Mouse (Mus musculus): ENCODE measurements around the gene Wdr95.
A peak's percentile ranks its signal among the peaks of the same experiment; 100 is the strongest.

Wdr95 gene

DNA sequence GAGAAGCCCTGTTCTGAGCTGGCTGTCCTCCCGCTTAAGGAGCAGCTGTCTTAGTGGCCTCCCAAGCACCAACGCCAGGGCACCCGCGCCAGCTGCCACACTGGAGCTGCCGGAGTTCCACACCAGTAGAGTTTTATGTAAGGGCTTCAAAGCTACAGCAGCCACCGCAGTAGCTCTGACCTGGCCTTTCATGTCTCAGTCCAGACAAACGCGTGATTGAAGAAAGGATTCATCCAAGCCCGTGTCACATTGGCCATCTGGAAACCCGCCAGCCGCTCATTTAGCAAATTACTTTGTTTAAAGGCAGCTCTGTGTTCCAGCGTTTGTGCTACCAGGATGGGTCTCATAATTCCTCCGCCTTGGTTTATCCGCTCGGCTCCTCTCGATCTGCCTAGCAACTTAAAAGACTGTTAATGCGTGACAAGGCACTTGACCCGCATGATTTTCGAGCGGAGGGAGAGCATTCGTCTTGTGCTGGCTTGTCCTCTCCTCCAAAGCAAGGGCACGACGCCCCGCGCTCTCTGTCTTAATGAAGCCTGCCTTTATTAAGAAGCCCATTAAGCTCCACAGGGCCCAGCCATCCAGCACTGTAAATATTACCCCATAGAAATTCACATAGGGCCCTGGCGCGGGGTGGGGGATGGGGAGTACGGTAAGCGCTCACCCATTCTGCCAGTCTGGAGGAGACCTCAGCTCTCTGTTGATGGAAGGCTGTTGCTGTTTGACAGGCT lies at the start of gene Wdr95:
Gene Wdr95, plus strand, starts transcription at position 681 of the 731 bp plus-strand sequence.
- DNase-seq (ENCODE audit: low spot score in 2 of 2) = peak; percentile 64 to 74

DNA sequence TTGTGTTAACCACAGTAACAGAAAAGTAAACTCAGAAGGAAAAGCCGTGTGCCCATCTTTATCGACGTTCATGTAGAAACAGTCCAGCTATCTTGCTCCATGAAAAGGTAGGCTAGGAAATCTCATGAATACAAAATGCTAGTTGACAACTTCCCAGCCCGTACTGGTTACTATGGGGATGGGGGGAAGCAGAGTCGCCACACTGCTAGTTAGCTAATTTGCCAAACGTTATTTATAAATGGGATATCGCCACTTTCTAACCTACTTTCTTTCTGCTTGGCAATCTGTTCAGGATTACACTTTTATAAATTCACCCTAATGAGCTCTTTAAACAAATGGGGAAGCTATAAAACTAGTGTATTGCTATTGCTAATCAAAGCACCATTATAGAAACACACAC lies 46.6 kb upstream of the Wdr95 start:
- no peak for DNase-seq (ENCODE audit: low spot score in 2 of 2)

DNA sequence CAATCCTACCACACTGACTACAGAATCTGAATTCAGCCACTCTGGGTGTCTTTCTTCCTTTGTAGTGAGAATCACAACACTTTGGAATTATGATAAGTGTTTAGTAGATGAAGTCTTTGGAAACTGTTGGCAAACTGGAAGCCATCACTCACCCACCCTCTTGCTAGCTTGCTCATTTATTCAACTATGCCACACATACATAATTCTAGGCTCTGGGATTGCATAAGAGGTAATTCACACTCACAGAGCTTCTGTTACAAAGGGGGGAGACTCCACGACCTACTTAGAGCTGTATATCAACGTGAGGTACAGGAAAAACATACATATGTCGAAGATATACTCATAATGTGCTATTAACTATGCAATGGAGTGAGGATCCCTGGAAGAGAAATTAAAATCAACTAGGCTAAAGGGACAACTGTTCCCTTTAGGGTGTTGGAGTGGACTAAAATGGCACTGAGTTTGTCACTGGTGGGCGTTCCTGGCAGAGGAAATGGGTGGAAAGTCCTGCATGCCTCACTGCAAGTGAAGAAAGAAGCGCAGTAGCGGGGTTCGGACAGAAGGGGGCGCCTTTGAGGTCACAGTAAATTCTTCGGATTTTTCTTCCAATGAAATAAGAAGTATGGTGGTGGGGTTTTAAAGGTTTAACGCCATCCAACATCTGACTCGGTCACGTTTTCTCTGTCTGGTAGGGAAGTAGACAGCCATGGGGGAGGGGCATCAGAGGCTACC lies 45.0 kb upstream of the Wdr95 start:
- peak in 1 of 2 experiments; percentile 69 for DNase-seq (ENCODE audit: low spot score in 2 of 2)

DNA sequence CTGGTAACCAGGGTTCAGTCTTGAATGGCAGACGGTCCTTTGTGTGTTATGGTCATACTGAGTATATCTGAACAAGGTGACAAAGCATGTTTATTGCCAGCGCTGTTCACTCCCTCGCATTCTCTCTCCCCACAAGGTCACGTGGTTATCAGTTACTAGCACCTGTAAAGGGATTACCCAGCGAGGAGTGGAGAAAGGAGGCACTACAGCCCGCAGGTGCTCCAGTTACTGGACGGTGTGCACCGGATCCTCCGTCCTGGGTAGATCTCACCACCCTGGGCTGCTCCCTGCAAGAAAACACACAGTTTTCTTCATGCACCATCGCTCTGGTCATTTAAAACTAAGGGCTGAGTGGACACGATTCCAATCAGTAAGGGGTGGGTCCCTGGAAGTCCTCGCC lies 44.2 kb upstream of the Wdr95 start:
- DNase-seq (ENCODE audit: low spot score in 2 of 2) = no peak

DNA sequence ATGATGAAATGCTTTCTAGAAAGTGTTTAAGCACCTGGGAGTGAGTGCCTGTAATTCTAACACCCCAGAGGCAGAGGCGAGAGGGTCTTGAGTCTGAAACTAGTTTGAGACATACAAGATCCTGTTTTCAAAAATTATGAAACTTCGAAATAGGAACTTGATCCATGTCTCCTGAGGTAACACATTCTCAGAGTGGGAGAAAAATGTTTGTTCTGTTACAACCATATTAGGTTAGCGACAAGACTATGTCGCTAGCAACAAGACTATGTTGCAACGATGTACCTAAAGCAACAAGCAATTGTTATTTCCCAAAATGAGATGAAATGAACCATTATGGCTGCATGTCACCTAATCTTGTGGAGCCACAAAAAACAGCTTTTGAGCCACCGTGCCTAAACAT lies 43.0 kb upstream of the Wdr95 start:
- no peak for DNase-seq (ENCODE audit: low spot score in 2 of 2)

DNA sequence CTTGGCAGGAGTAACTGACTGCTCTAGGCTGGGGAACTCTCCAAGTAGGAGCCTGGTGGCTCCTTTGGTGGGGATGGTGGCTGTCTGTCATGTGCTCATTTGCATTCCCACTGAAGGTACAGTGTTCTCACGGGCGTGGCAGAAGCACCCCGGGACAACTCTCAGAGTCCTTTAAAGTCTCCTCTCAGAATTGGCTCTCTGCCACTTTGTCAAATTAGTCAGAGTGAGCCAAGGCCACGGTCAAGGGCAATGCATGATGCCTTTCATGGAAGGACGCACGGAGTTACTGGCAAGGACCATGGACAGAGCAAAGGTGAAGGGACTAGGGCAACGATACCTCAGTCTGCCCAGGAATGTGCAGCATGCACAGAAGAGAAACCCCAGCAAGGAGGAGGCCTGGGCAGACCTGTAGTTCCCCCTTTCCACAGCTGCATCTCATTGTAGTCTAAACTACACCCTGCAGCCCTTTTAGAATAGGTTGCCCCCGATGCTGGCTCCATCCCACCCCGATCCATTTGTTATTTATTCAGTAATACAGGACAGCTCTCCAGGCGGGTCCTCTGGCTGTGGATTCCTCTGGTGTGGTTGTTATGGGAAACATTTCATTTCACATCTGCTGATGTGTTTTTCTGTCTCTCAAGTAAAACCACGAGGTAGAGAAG lies 40.0 kb upstream of the Wdr95 start:
- DNase-seq (ENCODE audit: low spot score in 2 of 2) = no peak

DNA sequence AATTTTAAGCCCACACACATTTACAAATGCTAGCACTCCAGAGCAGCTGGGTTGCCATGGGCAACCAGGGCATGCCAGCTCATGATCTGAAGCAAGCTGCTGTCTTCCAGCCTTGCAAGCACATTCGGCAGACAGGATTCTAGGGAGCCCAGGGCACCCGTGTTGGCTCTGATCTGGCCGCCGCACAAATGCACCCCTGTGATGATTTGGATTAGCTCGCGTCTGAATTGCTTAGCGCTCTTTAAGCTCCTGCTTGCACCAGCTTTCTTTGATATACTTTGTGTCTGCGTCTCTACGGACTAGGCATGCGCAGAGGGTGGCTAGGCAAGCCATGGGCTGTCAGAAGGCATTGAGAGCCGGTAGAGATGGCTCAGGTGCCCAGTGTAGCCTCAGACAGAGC lies 39.3 kb upstream of the Wdr95 start:
- DNase-seq (ENCODE audit: low spot score in 2 of 2) = peak; percentile 76 to 90

DNA sequence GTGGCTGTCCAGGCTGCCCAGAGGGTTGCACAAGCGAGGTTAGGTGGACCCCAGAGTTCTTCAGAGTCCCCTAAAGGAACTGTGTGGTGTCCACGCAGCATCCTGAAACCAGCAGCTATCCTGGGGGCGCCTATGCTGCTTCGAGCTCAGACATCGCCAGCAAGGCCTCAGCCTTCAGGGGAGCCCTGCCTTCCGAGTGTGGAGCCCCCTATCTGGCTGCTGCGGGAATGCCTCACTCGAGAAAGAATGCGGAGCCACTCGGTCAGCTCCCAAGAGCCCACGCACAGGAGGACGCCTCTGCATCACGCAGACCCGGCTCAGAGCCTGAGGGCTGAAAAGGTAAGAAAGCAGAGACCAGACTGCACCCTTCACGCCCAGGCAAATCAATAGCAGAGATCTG lies 38.2 kb upstream of the Wdr95 start:
- DNase-seq (ENCODE audit: low spot score in 2 of 2) = no peak

DNA sequence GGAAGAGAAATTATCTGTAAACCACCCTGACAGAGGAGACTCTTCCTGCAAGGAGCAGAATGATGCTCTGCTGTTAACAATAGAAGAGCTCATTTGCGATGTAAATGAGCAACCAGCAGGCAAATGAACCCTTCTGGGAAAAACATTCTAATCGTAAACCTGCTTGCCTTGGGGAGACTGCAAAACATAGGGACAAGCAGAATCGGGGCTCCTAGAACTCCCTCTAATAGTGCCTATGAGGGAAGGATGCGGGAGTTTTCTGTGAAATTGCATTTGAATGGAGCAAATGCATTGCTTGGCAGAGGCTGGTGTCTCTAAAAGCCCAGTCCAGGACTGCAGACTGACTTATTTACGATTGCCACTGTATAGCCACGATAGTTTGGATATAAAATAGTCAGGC lies 32.8 kb upstream of the Wdr95 start:
- DNase-seq (ENCODE audit: low spot score in 2 of 2) = no peak

DNA sequence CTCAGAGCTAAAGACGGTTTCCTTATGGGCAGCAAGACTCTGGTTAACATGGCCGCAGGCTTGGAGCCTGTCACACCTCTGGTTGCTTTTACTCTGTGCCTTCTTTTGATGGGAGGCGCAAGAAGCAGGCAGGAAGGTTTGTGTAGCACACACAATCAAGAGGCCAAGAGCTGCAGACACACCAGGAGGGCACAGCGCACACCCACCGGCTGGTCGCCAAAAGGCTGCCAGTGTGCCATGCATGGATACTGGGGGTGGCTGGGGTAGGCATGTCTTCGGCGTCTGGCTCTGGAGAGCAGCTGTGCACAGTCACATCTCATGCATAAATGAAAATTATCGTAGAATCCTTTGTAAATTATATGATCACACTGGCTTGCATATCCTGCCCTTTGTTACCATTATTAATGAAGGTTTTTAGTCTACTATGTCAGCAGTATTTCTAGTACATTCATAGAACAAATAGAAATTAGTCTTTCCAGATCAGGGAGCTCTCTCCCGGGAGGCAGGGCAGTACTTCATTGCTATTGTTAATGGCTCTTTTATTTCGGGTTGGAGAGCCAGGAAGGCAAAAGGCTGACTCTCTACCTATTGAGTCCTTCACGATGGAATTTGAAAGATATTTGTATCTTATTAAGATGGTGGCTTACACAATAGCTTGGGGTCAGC lies 31.9 kb upstream of the Wdr95 start:
- no peak for DNase-seq (ENCODE audit: low spot score in 2 of 2)

DNA sequence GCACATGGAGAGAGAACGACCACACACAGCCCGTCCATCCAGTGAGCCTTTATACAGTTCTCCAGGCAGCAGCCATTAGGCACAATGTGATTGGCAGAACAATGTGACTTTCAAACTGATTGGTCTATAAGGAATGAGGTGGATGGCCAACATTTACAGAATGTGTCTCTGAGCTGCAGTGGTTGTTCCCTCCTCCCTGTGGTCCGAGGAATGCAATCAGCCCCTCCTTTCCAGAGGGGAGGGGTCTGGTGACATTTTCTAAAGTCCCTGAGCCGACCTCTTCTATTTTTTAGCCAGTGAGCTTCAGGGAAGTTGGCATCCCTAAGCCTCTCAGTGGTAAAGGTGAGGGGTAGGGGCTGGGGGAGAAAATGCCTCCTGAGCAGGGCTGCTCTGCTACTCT lies 28.5 kb upstream of the Wdr95 start:
- no peak for DNase-seq (ENCODE audit: low spot score in 2 of 2)

DNA sequence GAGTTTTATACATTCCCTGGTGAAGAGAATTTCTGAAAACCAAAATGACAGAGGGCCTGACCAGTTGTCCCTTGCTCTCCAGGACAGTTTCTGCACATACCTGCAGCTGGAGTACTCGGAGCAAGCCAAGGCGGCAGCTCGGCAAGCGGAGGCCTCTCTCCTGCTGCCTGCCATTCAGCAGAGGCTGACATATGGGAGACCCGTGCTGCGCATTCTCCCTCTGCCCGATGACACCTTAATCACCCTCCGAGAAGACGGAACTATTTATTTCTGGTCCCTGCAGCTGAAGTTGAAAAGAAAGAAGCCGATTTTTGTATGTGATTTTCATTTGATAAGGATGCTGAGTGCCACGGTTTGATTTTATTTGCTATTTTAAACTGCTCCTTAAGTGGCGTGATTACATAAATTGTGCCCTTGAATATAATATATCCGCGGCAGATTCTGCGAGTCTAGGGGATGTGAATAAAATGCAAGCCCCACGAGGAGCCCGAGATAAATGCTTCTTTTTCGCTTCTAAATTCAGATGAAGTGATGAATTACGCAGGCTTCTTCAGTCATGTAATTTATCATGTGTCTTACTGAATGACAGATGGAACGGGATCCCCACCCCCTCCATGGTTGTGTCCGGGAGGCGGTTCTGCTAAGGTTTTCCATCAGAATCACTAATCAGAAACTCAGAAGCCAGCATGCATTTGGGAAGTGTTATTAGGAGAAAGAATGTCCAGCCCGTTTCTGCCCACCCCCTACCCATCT lies 24.9 kb upstream of the Wdr95 start:
- DNase-seq (ENCODE audit: low spot score in 2 of 2) = peak; percentile 47 to 48

DNA sequence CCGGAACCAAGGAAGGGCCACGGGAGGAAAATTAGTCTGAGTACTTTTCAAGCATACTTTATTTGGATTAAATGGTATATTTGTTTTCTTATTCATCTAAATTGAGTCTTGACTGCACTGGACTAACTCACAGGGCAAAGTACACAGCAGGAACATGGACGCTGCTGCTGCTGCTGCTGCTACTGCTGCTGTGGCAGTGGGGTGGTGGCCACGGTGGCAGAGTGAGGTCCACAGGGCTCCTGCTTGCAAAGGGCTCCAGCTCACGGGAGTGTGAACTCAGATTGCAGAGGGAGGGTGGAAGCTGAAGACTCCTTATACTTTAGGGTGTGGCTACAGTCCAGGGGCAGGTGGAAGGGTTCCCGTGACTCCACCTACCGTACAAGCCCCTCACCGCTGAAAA lies 23.5 kb upstream of the Wdr95 start:
- DNase-seq (ENCODE audit: low spot score in 2 of 2) = no peak

DNA sequence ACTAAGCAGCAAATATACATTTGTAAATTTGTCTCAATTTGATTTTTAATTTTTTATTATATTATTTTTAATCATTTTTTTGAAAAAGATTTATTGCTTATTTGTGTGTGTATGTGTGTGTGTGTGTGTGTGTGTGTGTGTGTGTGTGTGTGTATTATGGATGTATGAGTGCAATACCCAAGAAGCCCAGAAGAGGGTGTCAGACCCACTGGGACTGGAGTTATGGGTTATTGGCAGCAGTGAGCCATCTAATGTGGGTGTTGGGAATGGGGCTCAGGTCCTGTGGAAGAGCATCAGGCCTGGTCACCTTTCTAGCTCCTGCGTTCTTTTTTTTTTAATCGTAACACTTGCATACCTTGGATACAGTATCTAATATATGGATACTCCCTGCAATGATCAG lies 22.4 kb upstream of the Wdr95 start:
- DNase-seq (ENCODE audit: low spot score in 2 of 2) = no peak

DNA sequence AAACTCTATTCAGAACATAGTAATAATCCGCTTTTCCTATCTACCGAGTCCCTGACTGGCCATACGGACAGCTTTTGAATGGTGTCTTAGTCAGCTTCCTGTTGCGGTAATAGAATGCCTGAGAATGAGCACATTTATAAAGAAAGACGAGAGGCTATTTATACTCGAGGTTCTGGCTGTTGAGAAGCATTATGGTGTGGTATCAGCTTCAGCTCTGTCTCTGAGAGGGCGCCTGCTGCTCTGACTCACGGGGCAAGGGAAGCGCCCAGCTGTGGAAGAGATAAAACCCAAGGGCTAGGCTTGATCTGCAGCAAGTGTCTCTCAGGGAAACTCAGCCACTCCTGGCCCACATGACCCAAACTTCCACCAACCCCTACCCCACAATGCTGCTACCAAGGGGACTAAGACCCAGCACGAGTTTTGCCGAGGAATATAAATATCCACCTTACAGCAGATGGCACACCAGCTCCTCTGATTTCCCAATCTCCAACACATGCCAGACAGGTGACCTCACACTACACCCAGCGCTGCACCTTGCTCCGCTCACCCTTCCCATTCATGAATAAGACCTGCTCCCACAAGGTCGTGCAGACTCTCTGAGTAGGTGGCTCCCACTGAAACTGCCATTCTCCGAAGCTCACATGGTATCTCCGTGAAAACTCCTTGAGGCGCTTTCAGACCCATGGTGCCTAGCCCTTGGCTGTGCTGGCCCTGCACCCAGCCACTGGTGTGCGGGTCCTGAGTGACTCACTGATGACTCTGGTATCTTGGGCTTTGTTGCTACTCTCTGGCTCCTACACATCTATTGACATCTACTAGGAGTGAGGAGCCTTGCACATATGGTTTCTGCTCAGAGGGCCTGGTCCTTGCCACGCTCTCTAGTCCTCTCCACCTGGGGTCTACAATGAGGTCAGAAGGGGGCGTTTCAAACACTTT lies 20.1 kb upstream of the Wdr95 start:
- no peak for DNase-seq (ENCODE audit: low spot score in 2 of 2)

DNA sequence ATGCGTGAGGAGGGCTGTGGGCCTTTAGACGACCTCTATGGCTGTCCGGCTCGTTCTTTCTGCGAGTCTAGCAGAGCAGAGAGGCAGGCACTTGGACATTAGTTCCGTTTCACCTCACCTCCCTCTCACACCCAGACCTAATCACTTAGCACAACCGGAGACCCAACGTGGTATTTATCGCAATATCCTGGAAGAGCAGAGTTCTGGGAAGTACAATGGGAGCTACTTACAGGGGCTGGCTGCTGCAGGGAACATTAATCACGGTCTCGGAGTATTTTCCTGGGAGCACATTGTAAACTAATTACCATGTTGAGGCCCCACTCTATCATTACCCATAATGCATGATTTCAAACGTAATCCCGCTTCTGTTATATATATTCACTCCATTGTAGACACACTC lies 18.2 kb upstream of the Wdr95 start:
- DNase-seq (ENCODE audit: low spot score in 2 of 2) = no peak

DNA sequence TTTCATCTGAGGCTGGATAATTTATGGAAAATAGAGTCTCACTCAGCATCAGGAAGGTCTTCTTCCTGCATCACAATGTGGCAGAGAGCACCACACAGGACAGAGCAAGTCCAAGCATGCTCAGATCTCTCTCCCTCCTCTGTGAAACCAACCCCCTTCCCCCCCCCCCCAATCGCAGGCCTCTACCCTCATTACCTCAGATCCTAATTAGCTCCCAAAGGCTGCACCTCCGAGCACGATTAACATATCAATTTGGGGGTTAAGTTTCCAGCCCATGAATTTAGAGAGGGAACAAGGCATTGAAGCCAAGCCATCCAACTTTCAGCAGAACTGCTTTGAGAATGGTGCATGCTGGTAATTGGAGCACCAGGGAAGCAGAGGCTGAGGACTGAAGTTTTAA lies 15.8 kb upstream of the Wdr95 start:
- no peak for DNase-seq (ENCODE audit: low spot score in 2 of 2)

DNA sequence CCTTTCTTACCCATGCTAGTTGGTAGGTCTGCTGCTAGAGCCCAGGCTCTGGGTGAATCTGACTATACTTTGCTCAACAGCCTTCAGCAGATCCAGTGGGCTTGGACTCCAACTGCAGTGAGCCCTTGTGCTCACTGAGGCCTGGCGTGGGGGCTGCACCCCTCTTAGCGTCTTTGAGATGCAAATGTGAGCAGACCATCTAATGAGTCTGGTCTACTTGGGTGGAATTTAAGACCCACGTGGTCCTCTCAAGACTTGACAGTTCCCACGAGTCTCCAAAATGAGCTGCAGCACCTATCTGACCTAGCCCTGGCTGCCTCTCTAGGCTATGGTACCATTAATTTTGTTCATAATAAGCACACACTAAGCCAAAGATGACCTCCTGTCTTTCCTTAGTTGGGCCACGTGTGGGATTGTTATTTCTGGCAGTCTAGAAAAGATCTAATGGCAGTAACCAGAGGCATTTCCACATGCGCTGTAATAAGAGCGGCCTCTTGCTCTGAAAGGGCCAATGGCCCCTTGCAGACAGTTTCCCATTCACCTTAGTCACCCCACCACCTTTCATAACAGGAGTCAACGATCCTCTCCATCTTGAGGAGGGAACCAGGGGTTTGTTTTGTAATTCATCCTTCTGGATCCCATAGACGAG lies 14.9 kb upstream of the Wdr95 start:
- DNase-seq (ENCODE audit: low spot score in 2 of 2) = no peak

DNA sequence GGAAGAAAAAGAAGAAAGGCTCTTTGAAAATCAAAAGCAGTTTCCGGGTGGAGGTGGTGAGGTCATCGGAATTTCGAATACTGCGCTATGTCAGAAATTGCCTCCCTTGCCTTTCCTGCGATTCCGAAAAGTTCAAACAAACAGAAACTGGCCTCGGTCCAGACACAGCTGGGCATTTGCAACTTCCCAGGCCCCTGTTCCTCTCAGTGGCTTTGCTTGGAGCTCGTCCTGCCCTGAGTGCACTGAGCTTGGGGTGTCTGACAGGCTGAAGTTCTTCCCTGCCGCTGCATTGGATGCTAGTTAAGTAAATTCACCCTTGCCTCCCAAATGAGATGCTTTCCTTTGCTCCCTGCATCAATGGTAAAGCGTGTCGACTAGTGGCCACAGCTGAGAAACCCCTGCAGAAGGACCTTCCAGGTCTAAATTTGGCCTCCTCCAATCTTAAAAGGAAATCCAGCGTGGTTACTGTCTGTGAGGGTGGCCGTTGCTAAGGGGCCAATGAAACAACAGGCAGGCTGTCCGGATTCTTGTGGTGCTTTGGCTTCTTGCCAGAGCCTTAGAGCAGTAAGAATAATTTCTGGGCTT lies 14.3 kb upstream of the Wdr95 start:
- DNase-seq (ENCODE audit: low spot score in 2 of 2) = peak in 1 of 2 experiments; percentile 69

DNA sequence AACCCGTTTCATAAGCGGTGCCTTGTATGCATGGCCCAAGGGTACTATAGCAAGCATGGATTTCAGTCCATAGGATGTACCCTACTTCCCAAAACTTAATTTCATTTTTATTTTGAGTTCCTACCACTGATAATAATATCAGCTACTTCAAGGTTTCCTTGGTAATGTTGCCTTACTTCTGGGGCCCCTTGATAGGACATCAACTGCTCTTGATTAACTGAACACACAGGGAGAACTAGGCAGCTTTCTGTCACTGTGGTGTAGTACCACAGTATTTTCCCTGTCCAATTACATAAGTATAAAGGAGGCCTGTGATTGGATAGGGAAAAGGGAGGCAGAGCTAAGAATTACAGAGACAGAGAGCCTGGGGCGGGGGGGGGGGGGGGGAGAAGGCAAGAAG lies 13.6 kb upstream of the Wdr95 start:
- DNase-seq (ENCODE audit: low spot score in 2 of 2) = no peak
